Mouse (Mus musculus) G1E (cell line): Measurements from ENCODE around the gene Klhl29.

ENCODE experiments used
- CTCF ChIP-seq: IDR thresholded peaks from 2 replicates; pipeline ENCODE4 v1.5.1; 2012; ENCODE audit warnings: low read depth, low read length, inconsistent platforms, mixed read lengths
- GATA1 ChIP-seq: IDR thresholded peaks from 2 replicates; pipeline ENCODE4 v1.6.1; 2012; ENCODE audit warnings: borderline replicate concordance, low read length, inconsistent platforms, mixed read lengths
- GATA2 ChIP-seq: IDR thresholded peaks from 2 replicates; pipeline ENCODE4 v1.6.1; 2012; ENCODE audit warnings: low read depth, low read length, inconsistent platforms, borderline replicate concordance
- TAL1 ChIP-seq: conservative IDR thresholded peaks from 2 replicates; pipeline ENCODE4 v1.6.1; 2012; ENCODE audit warnings: low read depth, low read length, inconsistent platforms, mixed read lengths

- TF ChIP-seq CTCF, result no peak
- TF ChIP-seq GATA2, result no peak
- TF ChIP-seq GATA1, result no peak
- no peak for TF ChIP-seq TAL1
Measured at GRCm38 (mm10) chr12:5084714-5085113, 290.8 kb downstream of the Klhl29 start.
